Mouse (Mus musculus) CH12.LX (cell line): ENCODE measurements around the gene Socs7.

Experiments used
- CHD2 ChIP-seq: IDR thresholded peaks from 2 replicates; pipeline ENCODE4 v1.6.1; 2011; ENCODE audit warnings: low read length, improper control_type of control experiment
- CTCF ChIP-seq, 2 experiments: IDR thresholded peaks in 1 of 2; conservative IDR thresholded peaks in 1 of 2; 2 replicates each; pipeline ENCODE4 v1.5.1; 2011 to 2012; ENCODE audit warnings: low read depth in 2 of 2, low read length in 2 of 2, improper control_type of control experiment in 1 of 2, inconsistent platforms in 1 of 2, mild to moderate bottlenecking in 1 of 2, moderate library complexity in 1 of 2
- E2F4 ChIP-seq: IDR thresholded peaks from 2 replicates; pipeline ENCODE4 v1.6.1; 2011; ENCODE audit warnings: low read depth, low read length, improper control_type of control experiment; ENCODE audit not compliant: insufficient replicate concordance
- HCFC1 ChIP-seq: IDR thresholded peaks from 2 replicates; pipeline ENCODE4 v1.6.1; 2012; ENCODE audit warnings: low read depth, mild to moderate bottlenecking, inconsistent platforms, low read length, improper control_type of control experiment
- MYC ChIP-seq: IDR thresholded peaks from 2 replicates; pipeline ENCODE4 v1.6.1; 2011; ENCODE audit warnings: low read depth, mild to moderate bottlenecking, improper control_type of control experiment, low read length
- NELFE ChIP-seq: IDR thresholded peaks from 2 replicates; pipeline ENCODE4 v1.6.1; 2011; ENCODE audit warnings: low read depth, low read length, improper control_type of control experiment
- POLR2A ChIP-seq: IDR thresholded peaks from 2 replicates; pipeline ENCODE4 v1.6.1; 2011; ENCODE audit warnings: low read depth, mild to moderate bottlenecking, improper control_type of control experiment, low read length
- USF1 ChIP-seq: IDR thresholded peaks from 2 replicates; pipeline ENCODE4 v1.6.1; 2014; ENCODE audit warnings: low read depth, mild to moderate bottlenecking, inconsistent platforms, low read length, improper control_type of control experiment
- ZKSCAN1 ChIP-seq: IDR thresholded peaks from 2 replicates; pipeline ENCODE4 v1.6.1; 2012; ENCODE audit warnings: low read depth, inconsistent platforms, low read length, improper control_type of control experiment, borderline replicate concordance
- ZMIZ1 ChIP-seq: IDR thresholded peaks from 2 replicates; pipeline ENCODE4 v1.6.1; 2012; ENCODE audit warnings: low read depth, mild to moderate bottlenecking, inconsistent platforms, low read length, improper control_type of control experiment

DNA sequence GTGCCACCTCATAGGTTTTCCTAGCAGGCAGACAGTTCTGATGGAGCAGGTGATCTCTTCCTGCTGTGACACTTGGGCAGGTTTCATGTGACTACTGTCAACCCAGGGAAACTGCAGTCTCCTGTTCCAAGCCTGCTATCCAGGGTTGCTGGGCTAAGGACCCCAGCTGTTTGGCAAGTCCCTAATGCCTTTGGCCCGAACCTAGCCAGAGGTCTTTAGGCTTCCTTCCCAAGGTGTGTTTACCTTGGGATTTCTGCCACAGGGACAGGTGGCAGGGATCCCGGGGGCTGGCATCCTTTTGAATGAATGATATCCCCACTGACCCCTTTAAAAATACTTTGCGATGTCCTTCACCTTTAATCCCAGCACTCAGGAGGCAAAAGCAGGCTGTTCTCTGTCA is 45.1 kb downstream of the Socs7 start:
- no peak for TF ChIP-seq CHD2
- TF ChIP-seq CTCF (conservative IDR thresholded peaks at IDR 0.05 in 1 of 2, IDR thresholded peaks at IDR 0.05 in 1 of 2; ENCODE audit: low read depth in 2 of 2, low read length in 2 of 2), result no peak
- no peak for TF ChIP-seq USF1
- no peak for TF ChIP-seq POLR2A
- TF ChIP-seq E2F4, result no peak
- no peak for TF ChIP-seq HCFC1
- no peak for TF ChIP-seq ZKSCAN1
- no peak for TF ChIP-seq NELFE
- no peak for TF ChIP-seq ZMIZ1
- no peak for TF ChIP-seq MYC
